Mouse (Mus musculus): ENCODE measurements around the gene Lnpep. TPM values are rescaled to one million over a fixed set of nuclear protein-coding genes. Genes with fewer than 3 reads are reported as not detected.
"Not testable (repeated sequence)": the region's sequence is repeated elsewhere in the genome, so short reads cannot be mapped to it uniquely, and the experiment has no call there.

Gene Lnpep
- polyA plus RNA-seq, 1 experiment from 2014 or later: 8.4 TPM

GRCm38 (mm10) chr17:17567071-17567470 lies 57.8 kb downstream of the Lnpep start:
- H3K4me3 ChIP-seq (ENCODE audit: low read length): no peak overlapping the region
- H3K4me2 ChIP-seq (ENCODE audit: low read depth, low read length): no peak overlapping the region
- ATAC-seq (ENCODE audit: low read depth): no peak
- H3K4me1 ChIP-seq (replicated peaks; ENCODE audit: control insufficient read depth, insufficient read depth, low read length): no peaks in the 10 kb centered on the region
- no peak overlapping the region for H3K27ac ChIP-seq (ENCODE audit: low read length)
- H3K9me3 ChIP-seq (ENCODE audit: control insufficient read depth, low read length): no peaks in the 10 kb centered on the region
- no peak overlapping the region for H3K9ac ChIP-seq (ENCODE audit: low read length)
- 55% methylated on average over 3 of the region's 3 CpGs for WGBS
- H3K36me3 ChIP-seq (ENCODE audit: control insufficient read depth, insufficient read depth, low read length): peaks cover 11% of the 10 kb centered on the region
- H3K27me3 ChIP-seq (ENCODE audit: control insufficient read depth, insufficient read depth, low read depth, low read length): no peaks in the 10 kb centered on the region

- Histone ChIP-seq H3K4me2 (ENCODE audit: low read depth, low read length) (no peak overlapping the region), H3K27ac (ENCODE audit: low read length) (no peak overlapping the region), H3K4me3 (ENCODE audit: low read length) (no peak overlapping the region), H3K36me3 (ENCODE audit: control insufficient read depth, insufficient read depth, low read length) (peaks cover 3% of the 10 kb centered on the region; the same call in 1 of the 2 replicates), H3K4me1 (replicated peaks; ENCODE audit: control insufficient read depth, insufficient read depth, low read length) (no peaks in the 10 kb centered on the region), H3K9ac (ENCODE audit: low read length) (no peak overlapping the region), H3K9me3 (ENCODE audit: control insufficient read depth, low read length) (no peaks in the 10 kb centered on the region), H3K27me3 (ENCODE audit: control insufficient read depth, insufficient read depth, low read depth, low read length) (no peaks in the 10 kb centered on the region)
- WGBS: 79% methylated on average over 3 of the region's 3 CpGs
- ATAC-seq (ENCODE audit: low read depth): no peak
These were observed 75.9 kb downstream of the Lnpep start for GRCm38 (mm10) chr17:17548958-17549357.

GRCm38 (mm10) chr17:17531338-17531737 lies 93.5 kb downstream of the Lnpep start:
- Histone ChIP-seq H3K9ac (ENCODE audit: low read length) (no peak overlapping the region), H3K4me1 (replicated peaks; ENCODE audit: control insufficient read depth, insufficient read depth, low read length) (no peaks in the 10 kb centered on the region), H3K27ac (ENCODE audit: low read length) (no peak overlapping the region), H3K4me2 (ENCODE audit: low read depth, low read length) (no peak overlapping the region), H3K36me3 (ENCODE audit: control insufficient read depth, insufficient read depth, low read length) (peaks cover 21% of the 10 kb centered on the region), H3K27me3 (ENCODE audit: control insufficient read depth, insufficient read depth, low read depth, low read length) (no peaks in the 10 kb centered on the region), H3K4me3 (ENCODE audit: low read length) (no peak overlapping the region), H3K9me3 (ENCODE audit: control insufficient read depth, low read length) (no peaks in the 10 kb centered on the region)
- no peak for ATAC-seq (ENCODE audit: low read depth)

GRCm38 (mm10) chr17:17516384-17517016 lies 108.3 kb downstream of the Lnpep start:
- Histone ChIP-seq H3K4me3 (ENCODE audit: low read length) (no peak overlapping the region), H3K4me2 (ENCODE audit: low read depth, low read length) (no peak overlapping the region), H3K9ac (ENCODE audit: low read length) (no peak overlapping the region), H3K36me3 (ENCODE audit: control insufficient read depth, insufficient read depth, low read length) (no peaks in the 10 kb centered on the region), H3K9me3 (ENCODE audit: control insufficient read depth, low read length) (no peaks in the 10 kb centered on the region), H3K27ac (ENCODE audit: low read length) (no peak overlapping the region), H3K27me3 (ENCODE audit: control insufficient read depth, insufficient read depth, low read depth, low read length) (no peaks in the 10 kb centered on the region), H3K4me1 (replicated peaks; ENCODE audit: control insufficient read depth, insufficient read depth, low read length) (no peaks in the 10 kb centered on the region)
- ATAC-seq (ENCODE audit: low read depth): no peak
- WGBS: 65% methylated on average over 4 of the region's 4 CpGs

- no peak for ATAC-seq (ENCODE audit: low read depth)
- Histone ChIP-seq H3K4me2 (ENCODE audit: low read depth, low read length) (no peak overlapping the region), H3K9me3 (ENCODE audit: control insufficient read depth, low read length) (no peaks in the 10 kb centered on the region), H3K4me3 (ENCODE audit: low read length) (no peak overlapping the region), H3K36me3 (ENCODE audit: control insufficient read depth, insufficient read depth, low read length) (no peaks in the 10 kb centered on the region), H3K9ac (ENCODE audit: low read length) (no peak overlapping the region), H3K4me1 (replicated peaks; ENCODE audit: control insufficient read depth, insufficient read depth, low read length) (no peaks in the 10 kb centered on the region), H3K27ac (ENCODE audit: low read length) (no peak overlapping the region), H3K27me3 (ENCODE audit: control insufficient read depth, insufficient read depth, low read depth, low read length) (no peaks in the 10 kb centered on the region)
- 83% methylated on average over 10 of the region's 10 CpGs for WGBS
These were observed 118.2 kb downstream of the Lnpep start for GRCm38 (mm10) chr17:17506677-17507076.

GRCm38 (mm10) chr17:17499278-17499677 lies 125.6 kb downstream of the Lnpep start:
- no peak overlapping the region for H3K4me3 ChIP-seq (ENCODE audit: low read length)
- H3K4me2 ChIP-seq (ENCODE audit: low read depth, low read length): no peak overlapping the region
- no peaks in the 10 kb centered on the region for H3K27me3 ChIP-seq (ENCODE audit: control insufficient read depth, insufficient read depth, low read depth, low read length)
- no peaks in the 10 kb centered on the region for H3K36me3 ChIP-seq (ENCODE audit: control insufficient read depth, insufficient read depth, low read length)
- no peak for ATAC-seq (ENCODE audit: low read depth)
- no peaks in the 10 kb centered on the region for H3K9me3 ChIP-seq (ENCODE audit: control insufficient read depth, low read length)
- no peak overlapping the region for H3K27ac ChIP-seq (ENCODE audit: low read length)
- H3K4me1 ChIP-seq (replicated peaks; ENCODE audit: control insufficient read depth, insufficient read depth, low read length): no peaks in the 10 kb centered on the region
- no peak overlapping the region for H3K9ac ChIP-seq (ENCODE audit: low read length)
- 48% methylated on average over 3 of the region's 3 CpGs for WGBS

GRCm38 (mm10) chr17:17498848-17499247 lies 126.0 kb downstream of the Lnpep start:
- no peaks in the 10 kb centered on the region for H3K27me3 ChIP-seq (ENCODE audit: control insufficient read depth, insufficient read depth, low read depth, low read length)
- H3K9me3 ChIP-seq (ENCODE audit: control insufficient read depth, low read length): no peaks in the 10 kb centered on the region
- WGBS: 26% methylated on average over 1 of the region's 1 CpGs
- H3K9ac ChIP-seq (ENCODE audit: low read length): no peak overlapping the region
- no peak for ATAC-seq (ENCODE audit: low read depth)
- no peaks in the 10 kb centered on the region for H3K36me3 ChIP-seq (ENCODE audit: control insufficient read depth, insufficient read depth, low read length)
- no peaks in the 10 kb centered on the region for H3K4me1 ChIP-seq (replicated peaks; ENCODE audit: control insufficient read depth, insufficient read depth, low read length)
- no peak overlapping the region for H3K4me3 ChIP-seq (ENCODE audit: low read length)
- H3K4me2 ChIP-seq (ENCODE audit: low read depth, low read length): no peak overlapping the region
- no peak overlapping the region for H3K27ac ChIP-seq (ENCODE audit: low read length)

GRCm38 (mm10) chr17:17496730-17497129 lies 128.1 kb downstream of the Lnpep start:
- no peak overlapping the region for H3K4me2 ChIP-seq (ENCODE audit: low read depth, low read length)
- H3K9me3 ChIP-seq (ENCODE audit: control insufficient read depth, low read length): no peaks in the 10 kb centered on the region
- no peaks in the 10 kb centered on the region for H3K36me3 ChIP-seq (ENCODE audit: control insufficient read depth, insufficient read depth, low read length)
- WGBS: 88% methylated on average over 7 of the region's 7 CpGs
- H3K27me3 ChIP-seq (ENCODE audit: control insufficient read depth, insufficient read depth, low read depth, low read length): no peaks in the 10 kb centered on the region
- no peak overlapping the region for H3K4me3 ChIP-seq (ENCODE audit: low read length)
- H3K9ac ChIP-seq (ENCODE audit: low read length): no peak overlapping the region
- ATAC-seq (ENCODE audit: low read depth): no peak
- H3K4me1 ChIP-seq (replicated peaks; ENCODE audit: control insufficient read depth, insufficient read depth, low read length): no peaks in the 10 kb centered on the region
- no peak overlapping the region for H3K27ac ChIP-seq (ENCODE audit: low read length)

- not testable (repeated sequence) for H3K36me3 ChIP-seq (ENCODE audit: control insufficient read depth, insufficient read depth, low read length); H3K4me2 ChIP-seq (ENCODE audit: low read depth, low read length); ATAC-seq (ENCODE audit: low read depth); H3K9ac ChIP-seq (ENCODE audit: low read length); H3K27me3 ChIP-seq (ENCODE audit: control insufficient read depth, insufficient read depth, low read depth, low read length); H3K4me1 ChIP-seq (replicated peaks; ENCODE audit: control insufficient read depth, insufficient read depth, low read length); H3K9me3 ChIP-seq (ENCODE audit: control insufficient read depth, low read length); H3K4me3 ChIP-seq (ENCODE audit: low read length); H3K27ac ChIP-seq (ENCODE audit: low read length)
These were observed 128.6 kb downstream of the Lnpep start for GRCm38 (mm10) chr17:17496234-17496633.

- H3K27ac ChIP-seq (ENCODE audit: low read length): no peak overlapping the region
- no peaks in the 10 kb centered on the region for H3K4me1 ChIP-seq (replicated peaks; ENCODE audit: control insufficient read depth, insufficient read depth, low read length)
- no peaks in the 10 kb centered on the region for H3K9me3 ChIP-seq (ENCODE audit: control insufficient read depth, low read length)
- no peak for ATAC-seq (ENCODE audit: low read depth)
- no peak overlapping the region for H3K4me2 ChIP-seq (ENCODE audit: low read depth, low read length)
- 83% methylated on average over 8 of the region's 8 CpGs for WGBS
- no peaks in the 10 kb centered on the region for H3K27me3 ChIP-seq (ENCODE audit: control insufficient read depth, insufficient read depth, low read depth, low read length)
- no peak overlapping the region for H3K4me3 ChIP-seq (ENCODE audit: low read length)
- H3K9ac ChIP-seq (ENCODE audit: low read length): no peak overlapping the region
- H3K36me3 ChIP-seq (ENCODE audit: control insufficient read depth, insufficient read depth, low read length): no peaks in the 10 kb centered on the region
These were observed 132.7 kb downstream of the Lnpep start for GRCm38 (mm10) chr17:17492116-17492515.
